Mouse (Mus musculus) embryo, embryonic 10 days (tissue): ENCODE data around the gene Cyb561.

Experiments used
- DNase-seq: peaks from one replicate; pipeline ENCODE4 v3.0.0-alpha.2; 2015; ENCODE audit warnings: low spot score

Gene Cyb561

GRCm38 (mm10) chr11:105952111-105952510, 1.0 kb downstream of the Cyb561 start:
- DNase-seq = no peak

- DNase-seq = peak; percentile 36
These were observed 1.5 kb downstream of the Cyb561 start for GRCm38 (mm10) chr11:105951601-105952044.

GRCm38 (mm10) chr11:105950519-105950918, 2.6 kb downstream of the Cyb561 start:
- no peak for DNase-seq

- DNase-seq = no peak
These were observed 4.9 kb downstream of the Cyb561 start for GRCm38 (mm10) chr11:105948255-105948654.

GRCm38 (mm10) chr11:105946694-105947154, 6.4 kb downstream of the Cyb561 start:
- DNase-seq = peak; percentile 55

- DNase-seq = no peak
These were observed 8.1 kb downstream of the Cyb561 start for GRCm38 (mm10) chr11:105944770-105945672.

- DNase-seq = peak; percentile 79
These were observed 9.0 kb downstream of the Cyb561 start for GRCm38 (mm10) chr11:105944126-105944621.

GRCm38 (mm10) chr11:105943133-105944102, 9.7 kb downstream of the Cyb561 start:
- peak; percentile 38 for DNase-seq

GRCm38 (mm10) chr11:105941973-105942372, 11.2 kb downstream of the Cyb561 start:
- no peak for DNase-seq

GRCm38 (mm10) chr11:105938771-105939170, 14.4 kb downstream of the Cyb561 start:
- DNase-seq = no peak

- no peak for DNase-seq
These were observed 16.2 kb downstream of the Cyb561 start for GRCm38 (mm10) chr11:105936974-105937373.

GRCm38 (mm10) chr11:105936200-105936599, 16.9 kb downstream of the Cyb561 start:
- no peak for DNase-seq

- DNase-seq = no peak
These were observed 17.6 kb downstream of the Cyb561 start for GRCm38 (mm10) chr11:105935496-105935895.

- DNase-seq = peak; percentile 57
These were observed 18.3 kb downstream of the Cyb561 start for GRCm38 (mm10) chr11:105934816-105935215.

GRCm38 (mm10) chr11:105934303-105934711, 18.8 kb downstream of the Cyb561 start:
- no peak for DNase-seq

GRCm38 (mm10) chr11:105933746-105934145, 19.4 kb downstream of the Cyb561 start:
- no peak for DNase-seq

- no peak for DNase-seq
These were observed 21.8 kb downstream of the Cyb561 start for GRCm38 (mm10) chr11:105931380-105931779.

- no peak for DNase-seq
These were observed 25.0 kb downstream of the Cyb561 start for GRCm38 (mm10) chr11:105928171-105928570.

GRCm38 (mm10) chr11:105927065-105928030, 25.8 kb downstream of the Cyb561 start:
- peak; percentile 90 for DNase-seq

- DNase-seq = no peak
These were observed 30.1 kb downstream of the Cyb561 start for GRCm38 (mm10) chr11:105922769-105923663.
